Mouse (Mus musculus) MEL (cell line): ENCODE results near the gene Hgfac.

ENCODE experiments used
- CTCF ChIP-seq, 3 experiments: IDR thresholded peaks in 2 of 3; conservative IDR thresholded peaks in 1 of 3; 2 replicates each; pipeline ENCODE4 v1.5.1; 2011 to 2012; ENCODE audit warnings: low read length in 3 of 3, low read depth in 2 of 3, mild to moderate bottlenecking in 2 of 3, improper control_type of control experiment in 1 of 3, inconsistent platforms in 1 of 3, mixed read lengths in 1 of 3, moderate library complexity in 1 of 3; ENCODE audit not compliant: control insufficient read depth in 1 of 3, insufficient read depth in 1 of 3, poor library complexity in 1 of 3, severe bottlenecking in 1 of 3
- GATA1 ChIP-seq: IDR thresholded peaks from 2 replicates; pipeline ENCODE4 v1.6.1; 2011; ENCODE audit warnings: low read depth, low read length, improper control_type of control experiment
- POLR2A ChIP-seq, 2 experiments: IDR thresholded peaks; 2 replicates each; pipeline ENCODE4 v1.6.1; 2011 to 2012; ENCODE audit warnings: low read length in 2 of 2, mild to moderate bottlenecking in 2 of 2, control low read depth in 1 of 2, improper control_type of control experiment in 1 of 2, low read depth in 1 of 2, moderate library complexity in 1 of 2; ENCODE audit not compliant: control insufficient read depth in 1 of 2, insufficient read depth in 1 of 2, poor library complexity in 1 of 2
- SIN3A ChIP-seq: IDR thresholded peaks from 2 replicates; pipeline ENCODE4 v1.6.1; 2012; ENCODE audit warnings: low read length, improper control_type of control experiment, inconsistent platforms
- TAL1 ChIP-seq: IDR thresholded peaks from 2 replicates; pipeline ENCODE4 v1.6.1; 2012; ENCODE audit warnings: mild to moderate bottlenecking, inconsistent platforms, low read length, moderate library complexity, mixed read lengths
- USF1 ChIP-seq: IDR thresholded peaks from 2 replicates; pipeline ENCODE4 v1.6.1; 2014; ENCODE audit warnings: low read depth, mild to moderate bottlenecking, inconsistent platforms, low read length, improper control_type of control experiment, moderate library complexity
- ZKSCAN1 ChIP-seq: IDR thresholded peaks from 2 replicates; pipeline ENCODE4 v1.6.1; 2012; ENCODE audit warnings: low read depth, mild to moderate bottlenecking, inconsistent platforms, low read length, improper control_type of control experiment, moderate library complexity

GRCm38 (mm10) chr5:35057582-35057981 lies 16.3 kb downstream of the Hgfac start:
- TF ChIP-seq TAL1: no peak
- no peak for TF ChIP-seq SIN3A
- no peak for TF ChIP-seq USF1
- no peak for TF ChIP-seq CTCF (IDR thresholded peaks at IDR 0.05 in 2 of 3, conservative IDR thresholded peaks at IDR 0.05 in 1 of 3; ENCODE audit: control insufficient read depth in 1 of 3, insufficient read depth in 1 of 3, low read depth in 2 of 3, low read length in 3 of 3, poor library complexity in 1 of 3, severe bottlenecking in 1 of 3)
- no peak for TF ChIP-seq ZKSCAN1
- no peak for TF ChIP-seq GATA1
- TF ChIP-seq POLR2A (IDR thresholded peaks at IDR 0.05; ENCODE audit: control insufficient read depth in 1 of 2, insufficient read depth in 1 of 2, low read depth in 1 of 2, low read length in 2 of 2, poor library complexity in 1 of 2): no peak
